In the genomic region with DNA sequence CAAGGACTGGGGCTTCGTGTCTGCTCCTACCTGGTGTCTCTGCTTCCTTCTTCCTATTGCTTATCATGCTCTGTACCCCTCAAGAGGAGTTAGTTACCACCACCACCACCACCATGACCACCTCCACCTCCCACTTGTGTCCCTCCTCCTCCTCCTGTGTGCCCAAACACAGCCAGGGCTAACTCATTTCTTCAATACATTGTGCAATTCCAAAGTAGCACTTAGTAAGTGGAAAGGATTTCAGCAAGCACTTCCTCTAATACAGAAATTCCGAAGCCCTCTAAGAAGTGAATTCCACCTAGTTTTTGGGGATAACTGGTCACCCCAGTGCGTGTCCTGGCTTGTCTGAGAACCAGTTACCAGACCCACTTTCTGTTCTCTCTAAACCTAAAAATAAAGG, we compare ENCODE assay signal across 19 mouse cellular contexts.
DNase-seq lines count a peak whose midpoint lies in the region; ATAC-seq lines count a peak whose summit lies in the region.
"Had no signal": no experiment of that assay in that cellular context is flagged by ENCODE, and none has a peak within 500 bp of the region (broad histone marks: within the 10 kb centered on the region; RNA-seq: fewer than 3 reads in every experiment).

No protein-coding gene starts in this region.

- H3K9ac ChIP-seq in embryonic facial prominence, embryonic 11.5 days (replicated peaks; ENCODE audit: low read length): no peak overlapping the region
- no peak overlapping the region for H3K9ac ChIP-seq in embryonic facial prominence, embryonic 15.5 days
- H3K9ac ChIP-seq in limb, embryonic 13.5 days: no peak overlapping the region
- H3K9ac ChIP-seq: hindbrain, embryonic 13.5 days had no signal

- H3K27me3 ChIP-seq in embryonic facial prominence, embryonic 10.5 days (replicated peaks; ENCODE audit: low read depth, poor library complexity, severe bottlenecking): 0 out of 2 replicates have a peak, but pooled peaks cover 5% of the 10 kb centered on the region
- no peaks in the 10 kb centered on the region for H3K27me3 ChIP-seq in embryonic facial prominence, embryonic 11.5 days (ENCODE audit: control insufficient read depth, insufficient read depth, low read length)
- H3K27me3 ChIP-seq in embryonic facial prominence, embryonic 15.5 days: no peaks in the 10 kb centered on the region
- H3K27me3 ChIP-seq in limb, embryonic 13.5 days: no peaks in the 10 kb centered on the region
- H3K27me3 ChIP-seq: hindbrain, embryonic 13.5 days had no signal

- H3K4me2 ChIP-seq in embryonic facial prominence, embryonic 11.5 days (ENCODE audit: low read depth, low read length): no peak overlapping the region
- H3K4me2 ChIP-seq in embryonic facial prominence, embryonic 15.5 days (replicated peaks): no peak overlapping the region
- H3K4me2 ChIP-seq in limb, embryonic 13.5 days (replicated peaks): no peak overlapping the region
- H3K4me2 ChIP-seq: hindbrain, embryonic 13.5 days had no signal

- no peak for ATAC-seq in embryonic facial prominence, embryonic 11.5 days (replicated peaks; ENCODE audit: insufficient number of reproducible peaks, low FRiP score, low TSS enrichment, low read depth)
- ATAC-seq in embryonic facial prominence, embryonic 15.5 days (ENCODE audit: insufficient number of reproducible peaks, low FRiP score, low TSS enrichment, low read depth): no peak
- ATAC-seq in limb, embryonic 13.5 days (ENCODE audit: low FRiP score, low read depth): no peak
- ATAC-seq: forebrain, embryonic 14.5 days; hindbrain, postnatal 0 days had no signal

- DNase-seq in embryonic facial prominence, embryonic 10.5 days (ENCODE audit: low spot score): no peak
- DNase-seq in embryonic facial prominence, embryonic 11.5 days (ENCODE audit: low spot score): no peak
- no peak for DNase-seq in right cerebral cortex, postnatal 14 days
- DNase-seq in heart, postnatal 4 days: no peak
- no peak for DNase-seq in gastrocnemius, adult 8-10 months (ENCODE audit: low spot score in 2 of 2)
- DNase-seq: adrenal gland, adult 2 months; adrenal gland, postnatal 25 days; cerebellum, adult 2 months; cerebellum, postnatal 14 days; gastrocnemius, adult 2 months; gastrocnemius, postnatal 36 days; heart, adult 18-20 months; heart, postnatal 10 days had no signal

- no peaks in the 10 kb centered on the region for H3K9me3 ChIP-seq in embryonic facial prominence, embryonic 10.5 days
- no peaks in the 10 kb centered on the region for H3K9me3 ChIP-seq in embryonic facial prominence, embryonic 11.5 days (replicated peaks; ENCODE audit: control insufficient read depth, low read length)
- no peaks in the 10 kb centered on the region for H3K9me3 ChIP-seq in embryonic facial prominence, embryonic 15.5 days (replicated peaks)
- no peaks in the 10 kb centered on the region for H3K9me3 ChIP-seq in limb, embryonic 13.5 days
- H3K9me3 ChIP-seq: heart, embryonic 10.5 days; hindbrain, embryonic 13.5 days had no signal

- H3K27ac ChIP-seq in embryonic facial prominence, embryonic 10.5 days (replicated peaks): peak overlapping the region; percentile 75; the same call in 1 of the 2 replicates
- H3K27ac ChIP-seq in embryonic facial prominence, embryonic 11.5 days (replicated peaks; ENCODE audit: low read depth, low read length): 0 out of 2 replicates have a peak overlapping the region, but pooled peaks have one; percentile 80
- H3K27ac ChIP-seq in embryonic facial prominence, embryonic 15.5 days (replicated peaks): peak overlapping the region; percentile 79; the same call in 1 of the 2 replicates
- peak overlapping the region; percentile 89; the same call in 1 of the 2 replicates for H3K27ac ChIP-seq in limb, embryonic 13.5 days
- H3K27ac ChIP-seq: gastrocnemius, adult 2 months; heart, embryonic 10.5 days; hindbrain, embryonic 13.5 days; hindbrain, postnatal 0 days had no signal

- H3K4me3 ChIP-seq in embryonic facial prominence, embryonic 10.5 days: no peak overlapping the region
- no peak overlapping the region for H3K4me3 ChIP-seq in embryonic facial prominence, embryonic 11.5 days (ENCODE audit: low read depth, low read length)
- no peak overlapping the region for H3K4me3 ChIP-seq in embryonic facial prominence, embryonic 15.5 days (replicated peaks)
- H3K4me3 ChIP-seq in limb, embryonic 13.5 days: no peak overlapping the region
- H3K4me3 ChIP-seq: gastrocnemius, adult 2 months; heart, embryonic 10.5 days; hindbrain, embryonic 13.5 days had no signal

- H3K4me1 ChIP-seq in embryonic facial prominence, embryonic 10.5 days: peaks cover 31% of the 10 kb centered on the region
- H3K4me1 ChIP-seq in embryonic facial prominence, embryonic 11.5 days (ENCODE audit: control insufficient read depth, insufficient read depth, low read length): peaks cover 3% of the 10 kb centered on the region; the same call in 1 of the 2 replicates
- H3K4me1 ChIP-seq in embryonic facial prominence, embryonic 15.5 days: peaks cover 25% of the 10 kb centered on the region
- peaks cover 40% of the 10 kb centered on the region for H3K4me1 ChIP-seq in limb, embryonic 13.5 days

- 93% methylated on average over 3 of the region's 3 CpGs for WGBS in embryonic facial prominence, embryonic 10.5 days
- WGBS in embryonic facial prominence, embryonic 11.5 days: 81% methylated on average over 3 of the region's 3 CpGs
- 87% methylated on average over 3 of the region's 3 CpGs for WGBS in embryonic facial prominence, embryonic 15.5 days
- WGBS in limb, embryonic 13.5 days: 85% methylated on average over 3 of the region's 3 CpGs

- no peaks in the 10 kb centered on the region for H3K36me3 ChIP-seq in embryonic facial prominence, embryonic 10.5 days (replicated peaks)
- no peaks in the 10 kb centered on the region for H3K36me3 ChIP-seq in embryonic facial prominence, embryonic 11.5 days (replicated peaks; ENCODE audit: control insufficient read depth, insufficient read depth, low read depth, low read length)
- no peaks in the 10 kb centered on the region for H3K36me3 ChIP-seq in embryonic facial prominence, embryonic 15.5 days
- no peaks in the 10 kb centered on the region for H3K36me3 ChIP-seq in limb, embryonic 13.5 days
- H3K36me3 ChIP-seq: heart, embryonic 10.5 days; hindbrain, embryonic 13.5 days had no signal
